Comparison of ENCODE assay signal across 7 mouse cellular contexts in genomic region chr6:145173781-145174191, GRCm38 (mm10). TPM values are rescaled to one million over a fixed set of nuclear protein-coding genes. Genes with fewer than 3 reads are reported as not detected.
DNase-seq lines count a peak whose midpoint lies in the region; ATAC-seq and TF ChIP-seq lines count a peak whose summit lies in the region.

No protein-coding gene starts in this region.

- under 1% methylated on average over 7 of the region's 11 CpGs for WGBS in forebrain, embryonic 11.5 days
- WGBS in heart, postnatal 0 days: 8% methylated on average over 11 of the region's 11 CpGs
- WGBS in stomach, embryonic 14.5 days: 3% methylated on average over 11 of the region's 11 CpGs

- H3K4me3 ChIP-seq in forebrain, embryonic 11.5 days (ENCODE audit: low read depth, low read length): no peak overlapping the region
- H3K4me3 ChIP-seq in heart, postnatal 0 days (ENCODE audit: low read depth, low read length): no peak overlapping the region
- H3K4me3 ChIP-seq in stomach, embryonic 14.5 days (ENCODE audit: low read depth, low read length): no peak overlapping the region

- H3K9ac ChIP-seq in forebrain, embryonic 11.5 days (ENCODE audit: low read length): no peak overlapping the region
- H3K9ac ChIP-seq in heart, postnatal 0 days (replicated peaks; ENCODE audit: low read depth, low read length): peak overlapping the region; percentile 6; the same call in 1 of the 2 replicates
- H3K9ac ChIP-seq in stomach, embryonic 14.5 days (replicated peaks; ENCODE audit: low read depth, low read length): no peak overlapping the region

- no peaks in the 10 kb centered on the region for H3K9me3 ChIP-seq in forebrain, embryonic 11.5 days (ENCODE audit: control insufficient read depth, low read length)
- H3K9me3 ChIP-seq in heart, postnatal 0 days (replicated peaks; ENCODE audit: control insufficient read depth, low read length): no peaks in the 10 kb centered on the region
- no peaks in the 10 kb centered on the region for H3K9me3 ChIP-seq in stomach, embryonic 14.5 days (ENCODE audit: control insufficient read depth, low read depth, low read length)

- TF ChIP-seq CTCF in heart, postnatal 0 days (IDR thresholded peaks at IDR 0.05; ENCODE audit: low read depth): no peak

- no peaks in the 10 kb centered on the region for H3K36me3 ChIP-seq in forebrain, embryonic 11.5 days (ENCODE audit: control insufficient read depth, insufficient read depth, low read length)
- no peaks in the 10 kb centered on the region for H3K36me3 ChIP-seq in heart, postnatal 0 days (replicated peaks; ENCODE audit: control insufficient read depth, insufficient read depth, low read length)
- no peaks in the 10 kb centered on the region for H3K36me3 ChIP-seq in stomach, embryonic 14.5 days (ENCODE audit: control insufficient read depth, insufficient read depth, low read length)

- H3K4me1 ChIP-seq in forebrain, embryonic 11.5 days (replicated peaks; ENCODE audit: control insufficient read depth, insufficient read depth, low read length): peaks cover 16% of the 10 kb centered on the region
- peaks cover 20% of the 10 kb centered on the region for H3K4me1 ChIP-seq in heart, postnatal 0 days (ENCODE audit: control insufficient read depth, insufficient read depth)
- peaks cover 24% of the 10 kb centered on the region; the same call in 1 of the 2 replicates for H3K4me1 ChIP-seq in stomach, embryonic 14.5 days (ENCODE audit: control insufficient read depth, insufficient read depth, low read length)

- H3K27me3 ChIP-seq in forebrain, embryonic 11.5 days (ENCODE audit: control insufficient read depth, insufficient read depth, low read length): no peaks in the 10 kb centered on the region; the same call in 1 of the 2 replicates
- peaks cover 7% of the 10 kb centered on the region; the same call in 1 of the 2 replicates for H3K27me3 ChIP-seq in heart, postnatal 0 days (ENCODE audit: control insufficient read depth, insufficient read depth, low read length)
- H3K27me3 ChIP-seq in stomach, embryonic 14.5 days (ENCODE audit: control insufficient read depth, insufficient read depth, low read length): no peaks in the 10 kb centered on the region

- peak overlapping the region; percentile 33; the same call in 1 of the 2 replicates for H3K4me2 ChIP-seq in forebrain, embryonic 11.5 days (ENCODE audit: low read depth, low read length, severe bottlenecking)
- H3K4me2 ChIP-seq in heart, postnatal 0 days (ENCODE audit: low read depth, low read length): peak overlapping the region; percentile 14
- peak overlapping the region; percentile 31 for H3K4me2 ChIP-seq in stomach, embryonic 14.5 days (replicated peaks; ENCODE audit: low read depth, low read length)

- no peak overlapping the region; the same call in 1 of the 2 replicates for H3K27ac ChIP-seq in forebrain, embryonic 11.5 days (ENCODE audit: low read depth, low read length)
- H3K27ac ChIP-seq in heart, postnatal 0 days (ENCODE audit: low read depth): peak overlapping the region; percentile 26; the same call in 1 of the 2 replicates
- H3K27ac ChIP-seq in stomach, embryonic 14.5 days (ENCODE audit: low read length): peak overlapping the region; percentile 36; the same call in 1 of the 2 replicates

- TF ChIP-seq EP300 in heart, postnatal 0 days (IDR thresholded peaks at IDR 0.05; ENCODE audit: low read depth): no peak

- peak; percentile 91 for DNase-seq in adrenal gland, postnatal 25 days
- DNase-seq in forebrain, embryonic 11.5 days (ENCODE audit: low spot score): peak; percentile 70
- DNase-seq in heart, postnatal 0 days (ENCODE audit: low spot score): peak; percentile 72
- DNase-seq in kidney, postnatal 14 days: peak; percentile 94
- peak; percentile 84 for DNase-seq in lung, postnatal 25 days (ENCODE audit: low spot score)
- no peak for DNase-seq in frontal cortex, postnatal 25 days (ENCODE audit: low spot score in 2 of 2)

- ATAC-seq in forebrain, embryonic 11.5 days (replicated peaks; ENCODE audit: low FRiP score): peak; percentile 84
- ATAC-seq in heart, postnatal 0 days (ENCODE audit: insufficient read depth, low read depth): peak; percentile 76
- peak; percentile 85 for ATAC-seq in stomach, embryonic 14.5 days (ENCODE audit: insufficient number of reproducible peaks, insufficient read depth, low FRiP score, low read depth)

RNA-seq across cellular contexts. Expression of gene Casc1, which starts 37.0 kb away (rescaled TPM):
- total RNA-seq in adrenal gland, postnatal 25 days (2021): 0.33 and 0.64 TPM in 2 replicates
- polyA plus RNA-seq in forebrain, embryonic 11.5 days (2014; fragmentation: Nextera tagmentation; extraction: Ambion mirVana): 0.48 and 0.73 TPM in 2 replicates
- 0.08 and 2.2 TPM in 2 replicates for total RNA-seq in heart, postnatal 0 days (2014; rRNA removed; ENCODE audit: low replicate concordance)
- polyA plus RNA-seq in heart, postnatal 0 days (2015; fragmentation: Nextera tagmentation; extraction: Ambion mirVana): 0.42 and 0.51 TPM in 2 replicates
- polyA plus RNA-seq in stomach, embryonic 14.5 days (2014; fragmentation: Nextera tagmentation; extraction: Ambion mirVana): 0.73 and 0.74 TPM in 2 replicates

RNA-seq across cellular contexts. Expression of gene Etfrf1, which starts 37.1 kb away (rescaled TPM):
- 145 and 147 TPM in 2 replicates for total RNA-seq in adrenal gland, postnatal 25 days (2021)
- polyA plus RNA-seq in forebrain, embryonic 11.5 days (2014; fragmentation: Nextera tagmentation; extraction: Ambion mirVana): 29.9 and 32.8 TPM in 2 replicates
- total RNA-seq in heart, postnatal 0 days (2014; rRNA removed; ENCODE audit: low replicate concordance): 27.6 and 31.8 TPM in 2 replicates
- 86.9 and 99.7 TPM in 2 replicates for polyA plus RNA-seq in heart, postnatal 0 days (2015; fragmentation: Nextera tagmentation; extraction: Ambion mirVana)
- polyA plus RNA-seq in stomach, embryonic 14.5 days (2014; fragmentation: Nextera tagmentation; extraction: Ambion mirVana): 30.3 and 34.6 TPM in 2 replicates

RNA-seq across cellular contexts. Expression of gene Lrmp, which starts 58.3 kb away (rescaled TPM):
- total RNA-seq in adrenal gland, postnatal 25 days (2021): 2.4 and 4.9 TPM in 2 replicates
- 2.1 and 3.2 TPM in 2 replicates for polyA plus RNA-seq in forebrain, embryonic 11.5 days (2014; fragmentation: Nextera tagmentation; extraction: Ambion mirVana)
- 4.2 and 5.7 TPM in 2 replicates for total RNA-seq in heart, postnatal 0 days (2014; rRNA removed; ENCODE audit: low replicate concordance)
- polyA plus RNA-seq in heart, postnatal 0 days (2015; fragmentation: Nextera tagmentation; extraction: Ambion mirVana): 0.98 and 1.2 TPM in 2 replicates
- 6.2 and 6.5 TPM in 2 replicates for polyA plus RNA-seq in stomach, embryonic 14.5 days (2014; fragmentation: Nextera tagmentation; extraction: Ambion mirVana)

Comparison
In these comparisons a context has a peak if more than half of its experiments do, and no peak if none do; other contexts are left out.
1. DNase-seq: peak in adrenal gland, postnatal 25 days (single experiment), forebrain, embryonic 11.5 days (single experiment), heart, postnatal 0 days (single experiment), kidney, postnatal 14 days (single experiment) and lung, postnatal 25 days (single experiment); none in frontal cortex, postnatal 25 days (0 of 2).
2. Peak in every context shown above with its lines, with median percentiles within 50 percentile points of each other: ATAC-seq and H3K4me2 ChIP-seq.